Mouse (Mus musculus): ENCODE measurements around the gene Lhx1. TPM values are rescaled to one million over a fixed set of nuclear protein-coding genes. Genes with fewer than 3 reads are reported as not detected.

The Lhx1 gene
- polyA plus RNA-seq, 1 experiment from 2014 or later: not detected

- no peak overlapping the region for H3K4me3 ChIP-seq (ENCODE audit: low read depth, low read length)
- H3K27me3 ChIP-seq (ENCODE audit: control insufficient read depth, insufficient read depth, low read length): peaks cover 30% of the 10 kb centered on the region
- TF ChIP-seq CTCF (IDR thresholded peaks at IDR 0.05; ENCODE audit: low read depth) (no peak), EP300 (optimal IDR thresholded peaks at IDR 0.05) (no peak)
- H3K27ac ChIP-seq (replicated peaks): no peak overlapping the region
- H3K4me2 ChIP-seq (replicated peaks; ENCODE audit: low read depth): no peak overlapping the region
- ATAC-seq (ENCODE audit: low FRiP score, low TSS enrichment) (no peak), DNase-seq (ENCODE audit: low spot score) (no peak)
- H3K9ac ChIP-seq (ENCODE audit: low read length): no peak overlapping the region
- 5% methylated on average over 14 of the region's 14 CpGs for WGBS
- no peaks in the 10 kb centered on the region for H3K36me3 ChIP-seq (ENCODE audit: control insufficient read depth, insufficient read depth, low read length)
- H3K9me3 ChIP-seq (ENCODE audit: control insufficient read depth, low read length): no peaks in the 10 kb centered on the region
- 0 out of 2 replicates have a peak, but pooled peaks cover 3% of the 10 kb centered on the region for H3K4me1 ChIP-seq (replicated peaks; ENCODE audit: control insufficient read depth, insufficient read depth)
These were observed 4.7 kb upstream of the Lhx1 start for GRCm38 (mm10) chr11:84529797-84530703.

DNA sequence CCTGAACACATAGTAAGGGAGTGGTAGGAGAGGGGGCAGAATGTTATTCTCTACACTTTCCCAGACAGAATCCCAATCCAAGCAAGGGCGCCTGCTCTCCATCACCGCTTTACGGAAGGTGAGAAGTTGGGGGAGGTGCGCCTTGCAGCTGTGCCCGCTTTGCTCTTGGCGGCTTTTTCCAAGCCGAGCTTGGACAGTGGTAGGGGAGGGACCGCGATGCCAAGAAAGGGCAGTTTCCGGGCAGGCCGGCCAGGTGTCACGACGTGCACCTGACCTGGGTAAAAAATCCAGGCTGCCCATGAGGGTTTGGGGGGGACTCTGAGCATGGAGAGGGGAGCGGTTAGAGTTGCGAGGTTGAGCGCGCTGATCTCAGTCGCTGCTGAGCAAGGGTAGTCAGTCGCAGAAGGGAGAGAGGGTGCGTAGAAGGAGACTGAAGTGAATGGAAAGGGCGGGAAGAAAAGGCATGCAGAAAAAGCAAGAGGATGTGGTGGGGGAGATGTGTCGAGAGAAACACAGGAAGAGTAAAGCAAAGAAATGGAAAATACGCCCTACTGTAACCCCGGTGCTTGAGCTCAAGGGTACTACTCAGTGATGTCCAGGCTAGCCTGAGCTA lies 3.9 kb upstream of the Lhx1 start:
- no peak for DNase-seq (ENCODE audit: low spot score)
- Histone ChIP-seq H3K4me1 (replicated peaks; ENCODE audit: control insufficient read depth, insufficient read depth) (0 out of 2 replicates have a peak, but pooled peaks cover 3% of the 10 kb centered on the region), H3K9me3 (ENCODE audit: control insufficient read depth, low read length) (no peaks in the 10 kb centered on the region), H3K27ac (replicated peaks) (no peak overlapping the region), H3K36me3 (ENCODE audit: control insufficient read depth, insufficient read depth, low read length) (no peaks in the 10 kb centered on the region), H3K9ac (ENCODE audit: low read length) (no peak overlapping the region), H3K27me3 (ENCODE audit: control insufficient read depth, insufficient read depth, low read length) (peaks cover 32% of the 10 kb centered on the region), H3K4me3 (ENCODE audit: low read depth, low read length) (0 out of 2 replicates have a peak overlapping the region, but pooled peaks have one; percentile 4), H3K4me2 (replicated peaks; ENCODE audit: low read depth) (0 out of 2 replicates have a peak overlapping the region, but pooled peaks have one; percentile 5)
- ATAC-seq (ENCODE audit: low FRiP score, low TSS enrichment): no peak
- TF ChIP-seq CTCF (IDR thresholded peaks at IDR 0.05; ENCODE audit: low read depth): no peak
- no peak for TF ChIP-seq EP300 (optimal IDR thresholded peaks at IDR 0.05)
- WGBS: 2% methylated on average over 24 of the region's 24 CpGs

DNA sequence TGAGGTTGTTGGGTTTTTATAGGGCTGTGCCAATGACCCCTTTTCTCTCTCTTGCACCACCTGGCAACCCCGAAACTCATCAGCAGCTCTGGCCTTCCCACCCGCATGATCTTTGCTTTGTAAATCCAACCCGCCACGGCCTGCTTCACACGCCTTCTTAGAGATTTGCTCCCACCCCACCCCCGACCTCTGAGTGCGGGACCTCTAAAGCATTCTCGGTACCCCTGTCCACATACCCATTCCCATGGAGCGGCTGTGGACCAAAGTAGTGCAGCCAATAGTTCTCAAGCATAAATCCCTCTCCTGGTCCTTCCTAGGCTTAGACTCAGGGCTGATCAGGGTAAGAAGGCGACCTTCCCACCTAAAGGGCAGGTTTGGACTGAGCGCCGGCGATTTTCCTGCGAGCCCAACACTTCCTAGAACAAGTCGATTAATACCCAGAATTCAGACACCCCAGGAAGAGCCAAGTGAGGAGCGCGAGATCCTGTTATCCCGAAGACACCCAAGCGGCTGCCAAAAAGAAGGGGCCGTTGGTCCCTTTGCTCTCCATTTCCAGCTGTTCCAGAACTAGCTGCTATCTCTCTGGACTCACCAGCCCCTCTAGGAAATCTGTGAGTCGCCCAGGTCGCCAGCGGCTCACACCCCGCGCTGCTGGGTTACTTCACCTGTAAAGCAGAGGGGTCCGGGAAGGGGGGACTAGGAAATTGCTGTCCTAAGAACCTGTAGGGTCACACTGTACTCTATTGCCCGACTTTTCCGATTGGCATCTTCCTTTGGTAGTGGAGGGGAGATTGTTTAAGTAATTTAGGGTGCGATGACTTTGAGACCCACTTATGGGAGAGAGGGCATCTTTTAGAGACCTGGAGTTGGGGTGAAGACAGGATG lies 1.9 kb upstream of the Lhx1 start:
- no peaks in the 10 kb centered on the region for H3K9me3 ChIP-seq (ENCODE audit: control insufficient read depth, low read length)
- no peak overlapping the region for H3K4me3 ChIP-seq (ENCODE audit: low read depth, low read length)
- H3K27me3 ChIP-seq (ENCODE audit: control insufficient read depth, insufficient read depth, low read length): peaks cover 34% of the 10 kb centered on the region
- H3K36me3 ChIP-seq (ENCODE audit: control insufficient read depth, insufficient read depth, low read length): no peaks in the 10 kb centered on the region
- no peak for ATAC-seq (ENCODE audit: low FRiP score, low TSS enrichment)
- H3K4me2 ChIP-seq (replicated peaks; ENCODE audit: low read depth): no peak overlapping the region
- no peak for DNase-seq (ENCODE audit: low spot score)
- no peak overlapping the region for H3K9ac ChIP-seq (ENCODE audit: low read length)
- H3K4me1 ChIP-seq (replicated peaks; ENCODE audit: control insufficient read depth, insufficient read depth): peaks cover 3% of the 10 kb centered on the region; the same call in 1 of the 2 replicates
- 3% methylated on average over 29 of the region's 29 CpGs for WGBS
- no peak overlapping the region for H3K27ac ChIP-seq (replicated peaks)
- TF ChIP-seq EP300 (optimal IDR thresholded peaks at IDR 0.05) (no peak), CTCF (IDR thresholded peaks at IDR 0.05; ENCODE audit: low read depth) (no peak)

DNA sequence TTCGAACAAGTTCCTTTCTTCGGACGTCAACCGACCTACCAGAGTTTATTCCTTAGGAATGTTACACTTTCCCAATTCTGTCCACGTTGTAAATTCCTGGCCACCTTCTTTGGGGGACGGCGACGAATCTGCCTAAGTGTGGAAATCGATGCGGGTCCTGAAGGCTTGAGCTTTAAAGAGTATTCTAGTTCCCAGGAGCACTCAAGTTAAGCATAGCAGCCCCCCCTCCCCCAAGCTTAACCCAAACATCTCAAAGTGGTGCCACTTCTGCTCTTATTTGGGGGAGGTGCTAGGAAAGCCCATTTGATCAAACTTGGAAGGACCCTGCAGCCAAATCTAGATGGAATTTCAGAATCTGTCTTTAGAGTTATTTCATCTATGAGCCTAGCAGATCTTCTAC lies 1.1 kb upstream of the Lhx1 start:
- DNase-seq (ENCODE audit: low spot score): no peak
- WGBS: under 1% methylated on average over 10 of the region's 10 CpGs
- TF ChIP-seq CTCF (IDR thresholded peaks at IDR 0.05; ENCODE audit: low read depth) (no peak), EP300 (optimal IDR thresholded peaks at IDR 0.05) (no peak)
- no peak overlapping the region for H3K9ac ChIP-seq (ENCODE audit: low read length)
- no peaks in the 10 kb centered on the region for H3K36me3 ChIP-seq (ENCODE audit: control insufficient read depth, insufficient read depth, low read length)
- no peak for ATAC-seq (ENCODE audit: low FRiP score, low TSS enrichment)
- H3K9me3 ChIP-seq (ENCODE audit: control insufficient read depth, low read length): no peaks in the 10 kb centered on the region
- no peak overlapping the region for H3K4me2 ChIP-seq (replicated peaks; ENCODE audit: low read depth)
- H3K4me1 ChIP-seq (replicated peaks; ENCODE audit: control insufficient read depth, insufficient read depth): peaks cover 3% of the 10 kb centered on the region; the same call in 1 of the 2 replicates
- H3K4me3 ChIP-seq (ENCODE audit: low read depth, low read length): no peak overlapping the region
- no peak overlapping the region for H3K27ac ChIP-seq (replicated peaks)
- H3K27me3 ChIP-seq (ENCODE audit: control insufficient read depth, insufficient read depth, low read length): peaks cover 31% of the 10 kb centered on the region; the same call in 1 of the 2 replicates

DNA sequence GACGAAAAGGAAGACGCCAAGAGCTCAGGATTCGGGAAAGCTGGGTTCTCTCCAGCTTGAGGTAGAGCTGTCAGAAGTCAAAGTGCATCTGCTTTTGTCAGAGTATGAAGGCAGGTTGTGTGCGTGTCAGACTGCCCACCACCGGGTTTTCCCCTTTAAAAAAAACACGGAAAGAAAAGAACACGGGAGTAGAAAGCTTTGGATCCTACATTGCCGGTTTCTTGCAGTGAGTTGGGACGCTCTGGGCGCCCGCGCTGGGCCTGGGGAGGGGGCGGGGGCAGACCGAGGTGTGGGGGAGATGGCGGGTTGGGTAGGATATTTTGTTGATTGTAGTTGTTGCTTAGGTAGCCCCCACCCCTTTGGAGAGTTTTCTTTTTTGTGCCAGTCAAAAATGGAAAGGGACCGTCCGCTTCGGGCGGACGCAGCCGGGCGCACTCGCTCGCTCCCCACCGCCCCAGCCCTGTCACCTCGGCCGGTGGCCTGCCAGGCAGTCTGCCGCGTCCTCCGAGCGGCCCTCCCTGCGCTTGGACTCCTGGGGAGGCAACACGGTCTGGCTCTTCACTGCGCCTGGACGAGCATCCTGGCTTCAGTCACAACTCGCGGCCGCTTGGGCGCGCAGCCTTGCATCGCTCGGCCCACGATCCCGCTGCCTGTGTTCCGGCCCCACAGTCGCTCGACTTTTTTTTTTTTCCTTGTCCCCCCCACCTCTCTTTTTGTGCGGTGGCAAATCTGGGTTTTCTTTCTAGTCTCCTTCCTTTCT lies 644 bp downstream of the Lhx1 start:
- Histone ChIP-seq H3K9ac (ENCODE audit: low read length) (no peak overlapping the region), H3K27me3 (ENCODE audit: control insufficient read depth, insufficient read depth, low read length) (peaks cover 38% of the 10 kb centered on the region; the same call in 1 of the 2 replicates), H3K27ac (replicated peaks) (no peak overlapping the region), H3K9me3 (ENCODE audit: control insufficient read depth, low read length) (no peaks in the 10 kb centered on the region), H3K4me3 (ENCODE audit: low read depth, low read length) (peak overlapping the region; percentile 35), H3K36me3 (ENCODE audit: control insufficient read depth, insufficient read depth, low read length) (no peaks in the 10 kb centered on the region), H3K4me2 (replicated peaks; ENCODE audit: low read depth) (peak overlapping the region; percentile 44), H3K4me1 (replicated peaks; ENCODE audit: control insufficient read depth, insufficient read depth) (peaks cover 3% of the 10 kb centered on the region; the same call in 1 of the 2 replicates)
- TF ChIP-seq CTCF (IDR thresholded peaks at IDR 0.05; ENCODE audit: low read depth) (no peak), EP300 (optimal IDR thresholded peaks at IDR 0.05) (no peak)
- ATAC-seq (ENCODE audit: low FRiP score, low TSS enrichment) (no peak), DNase-seq (ENCODE audit: low spot score) (no peak)
- WGBS: 1% methylated on average over 47 of the region's 48 CpGs
